Mouse (Mus musculus): ENCODE results near the gene E2f7.

E2f7 gene

GRCm38 (mm10) chr10:110744686-110745639, at the start of gene E2f7:
E2f7 (plus strand) TSS chr10:110745439.
- peak; percentile 91 for DNase-seq (ENCODE audit: low spot score)

DNA sequence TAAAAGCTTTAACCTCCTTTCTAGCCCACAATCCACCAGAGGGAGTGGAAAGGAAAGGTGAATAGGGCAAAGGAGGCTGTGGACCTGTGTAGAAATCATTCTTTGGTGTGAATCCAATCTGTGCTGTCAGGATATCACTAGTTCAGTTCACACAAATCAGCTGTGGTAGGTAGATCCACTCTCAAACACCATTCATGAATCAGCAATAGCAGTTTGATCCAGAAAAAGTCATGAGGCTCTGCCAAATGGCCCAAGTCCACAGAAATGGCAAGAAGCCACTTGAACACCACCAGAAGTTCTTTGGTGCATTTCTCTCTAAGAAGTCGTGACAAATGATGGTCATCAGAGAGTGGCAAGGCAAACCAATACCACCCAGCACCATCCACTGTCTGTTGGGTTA, 44.0 kb upstream of the E2f7 start:
- DNase-seq (ENCODE audit: low spot score), result no peak

DNA sequence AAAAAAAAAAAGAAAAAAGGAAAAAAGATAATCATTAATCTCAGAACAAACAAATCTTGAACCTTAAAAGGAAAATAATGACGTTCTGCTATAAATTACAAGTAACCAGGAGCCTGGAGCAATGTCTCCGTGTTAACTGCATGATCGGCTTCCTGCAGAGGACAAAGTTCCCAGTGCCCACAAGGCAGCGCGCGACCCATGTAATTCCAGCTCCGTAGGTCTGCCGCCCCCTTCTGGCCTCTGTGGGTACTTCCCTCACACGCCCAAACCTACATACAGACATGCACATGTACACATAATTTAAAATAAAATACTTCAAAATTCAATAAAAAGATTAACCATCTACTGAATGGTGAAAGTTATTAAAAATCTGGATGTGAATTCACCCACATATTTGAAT, 39.6 kb upstream of the E2f7 start:
- no peak for DNase-seq (ENCODE audit: low spot score)

DNA sequence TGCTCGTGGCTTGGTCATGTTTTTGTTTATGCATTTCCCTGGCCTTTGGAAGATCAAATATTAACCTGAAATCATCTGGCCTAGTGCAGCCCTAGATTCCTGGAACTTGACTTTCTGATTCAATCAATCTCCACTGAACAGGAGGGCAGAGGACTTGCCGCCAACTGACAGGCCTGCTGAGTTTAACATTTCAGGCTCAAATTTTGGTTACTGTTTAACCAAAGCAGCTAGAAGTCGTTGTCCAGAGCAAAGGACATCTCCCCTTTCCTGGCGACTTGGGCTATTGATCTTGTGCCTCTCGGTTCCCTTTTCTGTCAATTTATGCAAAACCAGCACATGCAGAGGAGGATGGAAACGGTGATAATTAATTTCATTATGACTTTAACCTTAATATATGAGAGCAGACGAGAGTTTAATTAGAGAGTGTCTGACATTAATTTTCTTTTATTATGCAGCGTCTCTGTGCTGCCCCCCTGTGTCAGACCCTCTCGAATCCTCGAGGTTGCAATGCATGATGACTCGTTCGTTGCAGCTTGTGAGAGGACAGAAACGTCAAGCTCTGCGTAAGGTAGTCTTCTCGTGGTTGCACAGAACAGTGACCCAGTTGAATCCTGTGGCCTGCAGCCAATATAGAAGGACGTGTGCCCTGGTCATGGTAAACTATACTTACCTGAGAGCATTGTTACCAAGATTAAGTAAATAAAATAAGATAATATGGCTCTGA, 37.7 kb upstream of the E2f7 start:
- DNase-seq (ENCODE audit: low spot score), result no peak

DNA sequence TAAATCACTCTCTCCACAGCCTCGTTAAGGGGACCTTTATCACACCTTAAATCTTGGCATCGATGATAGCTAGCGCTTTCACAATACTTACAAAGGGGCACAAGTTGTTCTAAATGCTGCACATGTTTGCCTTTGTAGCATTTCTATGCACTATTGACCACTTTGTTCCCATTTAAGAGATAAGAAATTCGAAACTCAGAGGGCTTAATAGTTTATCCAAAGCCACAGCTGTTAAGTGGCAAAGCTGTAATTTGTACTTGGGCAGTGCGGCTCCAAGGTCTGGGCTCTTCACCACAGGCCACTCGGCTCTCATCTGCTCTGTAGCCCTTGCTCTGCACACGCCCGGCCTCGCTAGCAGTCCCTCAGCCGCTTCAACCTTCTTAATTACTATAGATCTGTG, 28.4 kb upstream of the E2f7 start:
- DNase-seq (ENCODE audit: low spot score), result peak; percentile 11

DNA sequence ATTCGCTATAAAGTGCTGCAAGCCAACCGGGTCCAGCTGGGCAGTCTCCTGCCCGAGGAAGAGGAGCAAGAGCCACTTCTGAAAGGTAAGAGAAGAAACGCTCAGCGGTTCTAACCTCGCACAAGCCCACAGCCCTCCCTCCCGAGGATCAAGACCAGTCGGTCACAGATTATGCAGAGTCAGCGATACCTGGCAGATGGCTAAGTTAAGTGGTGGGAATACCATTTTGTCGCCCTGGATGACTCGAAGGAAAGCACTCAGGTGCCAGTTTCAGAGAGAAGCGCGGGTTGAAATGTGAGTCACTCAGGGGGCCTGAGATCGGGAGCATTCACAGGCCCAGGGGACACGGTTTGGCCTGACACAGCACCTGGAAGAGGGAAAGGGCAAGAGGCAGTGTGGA, 18.8 kb upstream of the E2f7 start:
- DNase-seq (ENCODE audit: low spot score), result no peak

DNA sequence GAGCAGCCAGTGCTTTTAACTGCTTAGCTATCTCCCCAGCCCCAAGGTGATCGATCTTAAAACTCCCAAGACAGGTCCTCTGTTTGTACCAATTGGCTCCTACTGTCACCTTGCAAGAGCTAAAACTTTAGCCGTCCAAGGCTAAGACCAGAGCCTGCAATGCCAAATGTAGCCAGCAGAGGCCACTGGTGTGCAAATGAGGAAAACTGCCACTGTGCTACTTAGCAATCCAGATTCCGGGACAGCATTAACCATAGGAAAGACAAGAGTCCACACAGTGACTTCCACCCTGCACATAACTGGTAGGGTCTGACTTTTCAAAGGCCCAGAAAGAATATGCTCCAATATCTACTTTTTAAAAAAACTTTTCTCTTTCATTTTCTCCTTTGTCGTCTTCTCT, 17.4 kb upstream of the E2f7 start:
- DNase-seq (ENCODE audit: low spot score), result peak; percentile 26

GRCm38 (mm10) chr10:110733343-110733742, 11.9 kb upstream of the E2f7 start:
- DNase-seq (ENCODE audit: low spot score), result peak; percentile 68

- DNase-seq (ENCODE audit: low spot score), result no peak
Measured at GRCm38 (mm10) chr10:110743701-110744100, 1.5 kb upstream of the E2f7 start.

DNA sequence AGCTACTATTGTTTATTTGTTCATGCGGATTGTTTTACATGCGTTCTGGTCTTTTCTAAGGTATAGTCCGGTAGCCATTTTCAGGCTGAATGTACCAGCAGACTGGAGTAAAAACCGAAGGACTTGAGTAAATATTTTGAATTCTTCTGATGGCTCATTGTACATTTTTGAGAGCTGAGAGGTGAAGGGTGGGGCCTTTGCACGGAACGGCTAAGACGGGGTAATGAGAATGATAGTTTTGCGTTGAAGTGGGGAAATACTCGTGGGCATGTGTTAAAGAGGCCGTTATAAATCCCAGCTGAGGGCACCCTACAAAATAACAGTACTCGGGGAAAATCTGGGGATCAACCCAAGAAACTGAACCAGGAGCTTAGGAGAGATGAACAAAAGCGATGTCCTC, 1.1 kb upstream of the E2f7 start:
- no peak for DNase-seq (ENCODE audit: low spot score)

DNA sequence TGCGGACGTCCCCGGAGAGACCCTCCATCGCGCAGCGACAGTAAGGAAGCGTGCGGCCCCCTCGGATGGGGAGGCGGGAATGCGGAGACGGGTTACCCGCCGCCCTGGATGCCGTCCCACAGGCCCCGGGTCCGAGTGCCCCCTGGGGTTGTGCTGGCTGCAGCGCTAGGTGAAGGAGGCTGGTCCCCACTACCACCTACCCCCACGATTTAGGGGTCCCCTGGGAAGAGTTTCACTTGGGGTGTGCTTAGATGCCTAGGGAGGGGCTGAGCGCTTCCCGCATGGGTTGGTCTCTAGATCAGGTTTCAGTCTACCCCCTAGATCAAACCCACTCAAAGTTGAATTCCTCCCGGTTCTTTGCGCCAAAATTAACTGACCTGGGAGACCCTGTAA, 397 bp downstream of the E2f7 start:
- no peak for DNase-seq (ENCODE audit: low spot score)

DNA sequence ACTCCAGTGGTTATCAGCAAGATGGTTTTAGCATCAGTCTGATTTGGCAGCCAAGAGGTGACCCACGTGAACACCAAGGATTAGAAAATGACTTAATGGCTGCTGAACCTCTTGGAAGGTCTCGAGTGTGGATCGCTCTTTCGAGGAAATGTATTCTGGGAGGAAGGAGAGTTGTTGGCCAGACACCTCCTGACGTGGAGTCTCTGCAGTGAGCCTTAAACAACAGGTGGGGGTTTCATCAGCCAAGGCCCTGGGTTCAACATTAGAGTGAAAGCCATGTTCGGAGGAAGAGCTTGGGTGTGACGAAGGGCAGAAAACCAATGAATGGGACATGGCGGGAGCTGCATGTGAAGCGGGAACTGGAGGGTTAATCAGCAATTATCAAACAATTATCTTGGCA, 3.8 kb downstream of the E2f7 start:
- no peak for DNase-seq (ENCODE audit: low spot score)

- DNase-seq (ENCODE audit: low spot score), result peak; percentile 15
Measured at GRCm38 (mm10) chr10:110749510-110750305, 4.5 kb downstream of the E2f7 start.

- DNase-seq (ENCODE audit: low spot score), result no peak
Measured at GRCm38 (mm10) chr10:110752849-110753248, 7.6 kb downstream of the E2f7 start.

GRCm38 (mm10) chr10:110755556-110755955, 10.3 kb downstream of the E2f7 start:
- DNase-seq (ENCODE audit: low spot score), result no peak

- DNase-seq (ENCODE audit: low spot score), result no peak
Measured at GRCm38 (mm10) chr10:110756271-110756793, 11.1 kb downstream of the E2f7 start.

DNA sequence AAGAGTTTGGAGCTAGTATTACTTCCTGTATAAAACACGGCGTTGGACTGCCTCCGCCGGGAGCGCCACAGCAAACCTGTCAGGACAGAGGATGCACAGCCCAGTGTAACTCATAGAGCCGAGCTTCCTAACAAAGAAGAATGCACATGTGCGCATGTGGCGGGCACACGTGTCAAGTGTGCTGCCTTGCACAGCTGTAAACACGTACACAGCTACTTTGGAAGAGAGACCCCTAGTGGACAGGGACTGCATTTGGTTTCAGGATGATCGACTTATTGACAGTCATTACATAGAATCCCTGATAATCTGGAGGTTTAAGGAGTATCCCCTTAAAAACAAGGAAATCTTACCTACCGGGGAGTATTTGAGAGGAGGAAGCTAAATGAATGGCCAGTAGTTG, 15.3 kb downstream of the E2f7 start:
- peak; percentile 55 for DNase-seq (ENCODE audit: low spot score)

DNA sequence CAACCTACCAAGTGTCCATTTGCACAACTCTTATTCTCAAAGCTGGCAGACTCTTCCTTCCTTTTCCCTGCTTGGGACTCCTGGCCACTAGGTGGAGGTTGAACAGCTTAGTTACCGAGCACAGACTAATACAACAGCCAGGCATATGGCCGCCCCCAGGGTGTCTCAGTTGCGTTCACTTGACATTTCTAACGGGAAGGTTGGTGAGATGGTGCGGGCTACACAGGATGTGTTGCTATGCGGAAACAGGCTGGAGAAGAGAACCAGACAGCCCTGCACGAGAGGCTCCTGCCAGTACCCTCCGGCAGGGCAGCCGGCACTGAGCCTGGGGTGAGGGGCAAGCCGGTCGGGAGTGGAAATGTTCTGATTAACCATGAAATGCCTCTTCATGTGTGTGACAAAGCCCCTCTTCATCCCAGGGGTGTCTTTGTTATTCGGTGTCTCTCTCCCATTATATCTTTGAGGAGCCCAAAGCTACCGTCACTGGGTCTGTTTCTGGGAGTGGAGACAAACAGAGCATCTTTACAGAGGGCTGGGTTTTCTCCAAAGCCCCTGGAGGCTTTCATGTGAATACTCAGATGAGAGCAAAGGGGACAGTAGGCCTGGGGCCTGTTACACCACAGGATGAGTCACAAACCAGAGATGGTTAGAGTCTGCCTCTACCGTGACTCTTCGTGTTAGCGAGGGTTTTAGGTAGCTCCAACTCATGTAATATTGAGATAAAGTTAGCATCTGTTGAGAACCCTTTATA, 17.1 kb downstream of the E2f7 start:
- DNase-seq (ENCODE audit: low spot score), result no peak

- DNase-seq (ENCODE audit: low spot score), result no peak
Measured at GRCm38 (mm10) chr10:110763416-110763815, 18.2 kb downstream of the E2f7 start.

- no peak for DNase-seq (ENCODE audit: low spot score)
Measured at GRCm38 (mm10) chr10:110769538-110769937, 24.3 kb downstream of the E2f7 start.

DNA sequence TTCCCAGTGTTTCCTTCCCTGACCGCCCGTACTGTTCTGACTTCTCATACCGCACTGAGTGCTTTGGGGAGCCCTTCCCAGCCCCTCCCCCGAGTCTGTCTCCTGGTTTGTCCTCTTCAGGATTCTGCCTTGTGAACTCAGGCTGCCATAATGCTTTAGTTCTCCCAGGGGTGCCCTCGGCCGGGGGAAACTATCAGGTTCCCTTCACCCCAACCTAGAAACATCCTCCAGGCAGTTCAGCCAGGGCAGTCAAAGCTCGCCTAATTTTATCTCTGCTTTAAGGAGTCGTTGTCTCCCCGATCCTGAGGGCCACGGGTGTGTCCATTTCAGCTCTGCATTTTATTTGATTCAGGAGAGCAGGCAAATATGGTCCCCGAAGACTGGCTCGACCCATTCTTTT, 28.0 kb downstream of the E2f7 start:
- DNase-seq (ENCODE audit: low spot score), result no peak

Data from lung, postnatal 25 days (tissue).